Mouse (Mus musculus): ENCODE measurements around the gene Trmu.
"Not testable (repeated sequence)": the region's sequence is repeated elsewhere in the genome, so short reads cannot be mapped to it uniquely, and the experiment has no call there.

Gene Trmu

GRCm38 (mm10) chr15:85878848-85879497, at the start of gene Trmu:
TSS of gene Trmu (plus strand) at chr15:85879312.
- DNase-seq = peak; percentile 91

- no peak for DNase-seq
Observed at GRCm38 (mm10) chr15:85829470-85829869, 49.6 kb upstream of the Trmu start.

GRCm38 (mm10) chr15:85831954-85832590, 47.0 kb upstream of the Trmu start, which contains the start of gene Ttc38:
TSS of gene Ttc38 (plus strand) at chr15:85832306.
- peak; percentile 92 to 95 for DNase-seq

- DNase-seq = peak in 1 of 2 experiments; percentile 35
Observed at GRCm38 (mm10) chr15:85832599-85832998, 46.5 kb upstream of the Trmu start.

- DNase-seq = no peak
Observed at GRCm38 (mm10) chr15:85835335-85835734, 43.8 kb upstream of the Trmu start.

GRCm38 (mm10) chr15:85836887-85837286, 42.2 kb upstream of the Trmu start:
- no peak for DNase-seq

GRCm38 (mm10) chr15:85840983-85841382, 38.1 kb upstream of the Trmu start:
- DNase-seq = no peak

GRCm38 (mm10) chr15:85841796-85842360, 37.2 kb upstream of the Trmu start:
- no peak for DNase-seq

GRCm38 (mm10) chr15:85845071-85845470, 34.0 kb upstream of the Trmu start:
- no peak for DNase-seq

- DNase-seq = no peak
Observed at GRCm38 (mm10) chr15:85851656-85852392, 27.3 kb upstream of the Trmu start.

- DNase-seq = peak in 1 of 2 experiments; percentile 11
Observed at GRCm38 (mm10) chr15:85858980-85859489, 20.1 kb upstream of the Trmu start.

- peak; percentile 95 to 97 for DNase-seq
Observed at GRCm38 (mm10) chr15:85859490-85860031, 19.6 kb upstream of the Trmu start, which contains the start of gene Gtse1. TSS of gene Gtse1 (plus strand) at chr15:85859745.

- not testable (repeated sequence) for DNase-seq
Observed at GRCm38 (mm10) chr15:85865913-85866312, 13.2 kb upstream of the Trmu start.

GRCm38 (mm10) chr15:85867696-85868095, 11.4 kb upstream of the Trmu start:
- peak; percentile 56 to 67 for DNase-seq

- DNase-seq = no peak
Observed at GRCm38 (mm10) chr15:85877336-85877735, 1.8 kb upstream of the Trmu start.

GRCm38 (mm10) chr15:85879498-85879895, 385 bp downstream of the Trmu start:
- peak in 1 of 2 experiments; percentile 31 for DNase-seq

- no peak for DNase-seq
Observed at GRCm38 (mm10) chr15:85885606-85886005, 6.5 kb downstream of the Trmu start.

GRCm38 (mm10) chr15:85889235-85889634, 10.1 kb downstream of the Trmu start:
- no peak for DNase-seq

GRCm38 (mm10) chr15:85891971-85892370, 12.9 kb downstream of the Trmu start:
- peak; percentile 26 to 43 for DNase-seq

- no peak for DNase-seq
Observed at GRCm38 (mm10) chr15:85892498-85893118, 13.5 kb downstream of the Trmu start.

GRCm38 (mm10) chr15:85893871-85894270, 14.8 kb downstream of the Trmu start:
- no peak for DNase-seq

- DNase-seq = peak; percentile 64 to 77
Observed at GRCm38 (mm10) chr15:85896284-85896683, 17.2 kb downstream of the Trmu start.
